Mouse (Mus musculus) lung, embryonic 15.5 days (tissue): ENCODE results near the gene Gm7714. TPM values are rescaled to one million over a fixed set of nuclear protein-coding genes. Genes with fewer than 3 reads are reported as not detected.
"Not testable (repeated sequence)": the region's sequence is repeated elsewhere in the genome, so short reads cannot be mapped to it uniquely, and the experiment has no call there.

Experiments
- ATAC-seq: fragments of 200-750 bp; cut with Nextera tagmentation; 2 replicates; pipeline ENCODE4 v1.8.0; 2017; ENCODE audit warnings: moderate number of reproducible peaks, borderline replicate concordance; ENCODE audit not compliant: low FRiP score, low TSS enrichment; ENCODE audit errors: extremely low read depth
- H3K27ac ChIP-seq: fragments of 300-500 bp; sonication (generic); 2 replicates; pipeline ENCODE4 v1.5.1; 2015; ENCODE audit warnings: moderate library complexity, mild to moderate bottlenecking, inconsistent platforms
- H3K27me3 ChIP-seq: fragments of 300-500 bp; sonication (generic); 2 replicates; pipeline ENCODE4 v1.6.1; 2015; ENCODE audit warnings: inconsistent platforms
- H3K36me3 ChIP-seq: fragments of 300-500 bp; sonication (generic); 2 replicates; pipeline ENCODE4 v1.6.1; 2015; ENCODE audit warnings: inconsistent platforms
- H3K4me1 ChIP-seq: fragments of 300-500 bp; sonication (generic); 2 replicates; pipeline ENCODE4 v1.6.1; 2015; ENCODE audit warnings: inconsistent platforms
- H3K4me2 ChIP-seq: fragments of 300-500 bp; sonication (generic); 2 replicates; pipeline ENCODE4 v1.6.1; 2015; ENCODE audit warnings: inconsistent platforms, mild to moderate bottlenecking, moderate library complexity
- H3K4me3 ChIP-seq: fragments of 300-500 bp; sonication (generic); 2 replicates; pipeline ENCODE4 v1.5.1; 2015; ENCODE audit warnings: mild to moderate bottlenecking, inconsistent platforms
- H3K9ac ChIP-seq: fragments of 300-500 bp; sonication (generic); 2 replicates; pipeline ENCODE4 v1.6.1; 2015; ENCODE audit warnings: inconsistent platforms
- H3K9me3 ChIP-seq: fragments of 300-500 bp; sonication (generic); 2 replicates; pipeline ENCODE4 v1.6.1; 2016; ENCODE audit warnings: inconsistent platforms
- WGBS: fragments of 180-500 bp; shearing (Covaris S2); methylation state at CpG from one replicate; pipeline ENCODE4 v1.1.7; 2015; 5-methylcytosine and 5-hydroxymethylcytosine counted together
- polyA plus RNA-seq: library from polyadenylated mRNA; unstranded; fragments of >200 nt; fragmentation: Nextera tagmentation; extraction: Ambion mirVana; gene quantifications from 2 replicates; pipeline ENCODE4 v1.2.1, GENCODE M21; 2015

The Gm7714 gene
- not detected in 2 replicates for polyA plus RNA-seq

- Histone ChIP-seq H3K4me2 (no peak within 1 kb of the TSS), H3K4me3 (no peak within 1 kb of the TSS), H3K4me1 (no peaks in the 10 kb centered on the region), H3K36me3 (no peaks in the 10 kb centered on the region), H3K27ac (no peak within 1 kb of the TSS), H3K9ac (no peak within 1 kb of the TSS), H3K9me3 (no peaks in the 10 kb centered on the region), H3K27me3 (no peaks in the 10 kb centered on the region)
- ATAC-seq: no peak
- WGBS: 61% methylated on average over 1 of the region's 1 CpGs
Observed at GRCm38 (mm10) chr5:88268619-88269018, at the start of gene Gm7714. Gm7714 (plus strand) TSS chr5:88268919.

GRCm38 (mm10) chr5:88256475-88256874 is 12.2 kb upstream of the Gm7714 start:
- H3K4me2 ChIP-seq: no peak overlapping the region

GRCm38 (mm10) chr5:88311307-88311706 is 42.6 kb downstream of the Gm7714 start:
- not testable (repeated sequence) for H3K9me3 ChIP-seq, H3K4me2 ChIP-seq, H3K36me3 ChIP-seq, H3K4me3 ChIP-seq, H3K9ac ChIP-seq, H3K27me3 ChIP-seq, H3K4me1 ChIP-seq, H3K27ac ChIP-seq, ATAC-seq
- WGBS: 65% methylated on average over 3 of the region's 3 CpGs

More at GRCm38 (mm10) chr5:88256475-88256874, 12.2 kb upstream of the Gm7714 start:
- Histone ChIP-seq H3K9ac (no peak overlapping the region), H3K36me3 (no peaks in the 10 kb centered on the region), H3K27me3 (no peaks in the 10 kb centered on the region), H3K4me3 (no peak overlapping the region), H3K4me1 (no peaks in the 10 kb centered on the region), H3K27ac (no peak overlapping the region), H3K9me3 (no peaks in the 10 kb centered on the region)
- WGBS: 84% methylated on average over 1 of the region's 1 CpGs
- ATAC-seq: no peak

- Histone ChIP-seq H3K9me3 (no peaks in the 10 kb centered on the region), H3K9ac (no peak within 1 kb of the TSS), H3K36me3 (no peaks in the 10 kb centered on the region), H3K4me1 (no peaks in the 10 kb centered on the region), H3K4me3 (no peak within 1 kb of the TSS), H3K27ac (no peak within 1 kb of the TSS), H3K27me3 (no peaks in the 10 kb centered on the region), H3K4me2 (no peak within 1 kb of the TSS)
- no peak for ATAC-seq
- WGBS: 88% methylated on average over 1 of the region's 1 CpGs
Observed at GRCm38 (mm10) chr5:88317012-88317411, 48.3 kb downstream of the Gm7714 start, which contains the start of gene Prol1. Prol1 (plus strand) TSS chr5:88317312.

Other genes starting within 250 kb of the Gm7714 start
- not detected in 2 replicates for gene Smr2, start 182.4 kb upstream of the Gm7714 start, polyA plus RNA-seq
- not detected in 2 replicates for gene Gm11116, start 157.4 kb upstream of the Gm7714 start, polyA plus RNA-seq
- not detected in 2 replicates for gene Gm11115, start 114.8 kb upstream of the Gm7714 start, polyA plus RNA-seq
- not detected in 2 replicates for gene Prol1, start 48.4 kb downstream of the Gm7714 start, polyA plus RNA-seq
- gene Amtn, start 107.2 kb downstream of the Gm7714 start, polyA plus RNA-seq: not detected in 2 replicates
- not detected in 2 replicates for gene Ambn, start 187.1 kb downstream of the Gm7714 start, polyA plus RNA-seq
- not detected in 2 replicates for gene Enam, start 219.1 kb downstream of the Gm7714 start, polyA plus RNA-seq